Mouse (Mus musculus): ENCODE results near the gene Psmd1. TPM values are rescaled to one million over a fixed set of nuclear protein-coding genes. Genes with fewer than 3 reads are reported as not detected.

The Psmd1 gene
- total and polyA plus RNA-seq, 3 experiments = 57.9 to 155 (median 116) TPM

DNA sequence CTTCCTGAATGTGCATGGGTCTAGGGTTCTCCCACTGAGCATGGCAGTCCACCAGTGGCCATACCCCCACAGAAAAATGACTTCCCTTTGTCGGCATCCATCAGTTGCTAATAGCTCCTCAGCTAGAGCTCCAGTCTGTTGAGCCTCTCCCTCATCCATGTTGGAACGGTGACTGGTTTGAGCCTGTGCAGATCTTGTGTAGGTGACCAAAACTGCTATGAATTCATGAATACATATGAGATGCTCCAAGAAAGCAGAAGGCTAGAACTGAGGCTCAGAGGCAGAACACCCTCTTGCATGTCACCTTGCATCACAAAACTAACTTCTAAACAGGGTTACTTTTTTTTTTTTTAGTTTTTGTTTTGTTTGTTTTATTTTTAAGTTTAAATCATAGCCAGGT, 12.4 kb downstream of the Psmd1 start:
- H3K27ac ChIP-seq (ENCODE audit: control insufficient read depth, low read depth, low read length) = no peak overlapping the region

DNA sequence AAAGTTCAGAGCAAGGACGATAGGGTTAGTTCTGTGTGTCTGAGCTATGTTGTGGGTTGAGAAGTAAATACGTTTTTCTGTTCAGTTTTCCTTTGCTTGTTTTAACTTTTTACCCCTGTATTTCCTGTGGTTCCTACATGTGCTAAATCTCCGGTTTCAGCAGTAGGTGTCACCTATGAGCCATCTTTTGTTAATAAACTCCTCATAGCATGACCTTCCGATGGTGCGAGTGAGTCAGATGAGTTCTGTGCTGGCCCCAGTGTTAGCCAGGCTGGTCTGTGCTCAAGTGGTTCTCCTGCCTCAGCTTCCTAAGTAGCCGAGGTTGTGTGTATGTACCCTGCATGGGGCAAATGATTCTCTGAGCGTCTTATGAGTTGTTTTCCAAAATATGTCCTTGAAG, 30.2 kb downstream of the Psmd1 start:
- Histone ChIP-seq H3K9me3 (replicated peaks; ENCODE audit: insufficient read depth, low read length) (no peaks in the 10 kb centered on the region), H3K4me3 (ENCODE audit: control insufficient read depth in 1 of 2, insufficient read depth in 1 of 2, low read depth in 2 of 2, low read length in 2 of 2) (no peak overlapping the region), H3K27me3 (ENCODE audit: control insufficient read depth in 1 of 2, insufficient read depth in 2 of 2, low read length in 2 of 2) (no peaks in the 10 kb centered on the region), H3K4me1 (ENCODE audit: control insufficient read depth in 1 of 2, insufficient read depth in 2 of 2, low read length in 2 of 2) (no peaks in the 10 kb centered on the region), H3K79me2 (ENCODE audit: control insufficient read depth, insufficient read depth, low read length, poor library complexity) (no peaks in the 10 kb centered on the region), H3K27ac (ENCODE audit: control insufficient read depth, low read depth, low read length) (no peak overlapping the region), H3K9ac (ENCODE audit: control insufficient read depth, low read depth, low read length, poor library complexity, severe bottlenecking) (no peak overlapping the region), H3K36me3 (ENCODE audit: control insufficient read depth in 1 of 2, insufficient read depth in 2 of 2, low read length in 2 of 2) (peaks cover 0 to 34% of the 10 kb centered on the region in 2 experiments; a peak in 2 of 4 replicates)
- no peak for DNase-seq (ENCODE audit: low read depth, low spot score)
- TF ChIP-seq MAZ (IDR thresholded peaks at IDR 0.05; ENCODE audit: low read depth, low read length) = no peak
- TF ChIP-seq USF2 (IDR thresholded peaks at IDR 0.05; ENCODE audit: borderline replicate concordance in 1 of 2, insufficient read depth in 1 of 2, low read depth in 1 of 2, low read length in 2 of 2) = no peak
- TF ChIP-seq MAFK (IDR thresholded peaks at IDR 0.05; ENCODE audit: borderline replicate concordance, low read depth, low read length) = no peak
- no peak for TF ChIP-seq HCFC1 (IDR thresholded peaks at IDR 0.05; ENCODE audit: low read depth, low read length)
- TF ChIP-seq UBTF (IDR thresholded peaks at IDR 0.05; ENCODE audit: borderline replicate concordance, insufficient read depth, low read depth, low read length) = no peak
- no peak for TF ChIP-seq RCOR1 (IDR thresholded peaks at IDR 0.05; ENCODE audit: low read depth, low read length)
- no peak for TF ChIP-seq TCF12 (IDR thresholded peaks at IDR 0.05; ENCODE audit: low read depth, low read length)
- TF ChIP-seq TBP (IDR thresholded peaks at IDR 0.05; ENCODE audit: low read depth, low read length) = no peak
- TF ChIP-seq ELF1 (IDR thresholded peaks at IDR 0.05; ENCODE audit: low read depth, low read length) = no peak
- no peak for TF ChIP-seq ETS1 (IDR thresholded peaks at IDR 0.05; ENCODE audit: low read depth, low read length)
- TF ChIP-seq TAL1 (IDR thresholded peaks at IDR 0.05; ENCODE audit: low read length) = no peak
- TF ChIP-seq POLR2AphosphoS2 (IDR thresholded peaks at IDR 0.05; ENCODE audit: low read length) = no peak
- no peak for TF ChIP-seq BHLHE40 (IDR thresholded peaks at IDR 0.05; ENCODE audit: borderline replicate concordance, low read depth, low read length)
- TF ChIP-seq NRF1 (IDR thresholded peaks at IDR 0.05; ENCODE audit: insufficient read depth, low read depth, low read length, poor library complexity, severe bottlenecking) = no peak
- TF ChIP-seq ZMIZ1 (IDR thresholded peaks at IDR 0.05; ENCODE audit: low read depth, low read length) = no peak
- no peak for TF ChIP-seq ZNF384 (IDR thresholded peaks at IDR 0.05; ENCODE audit: low read depth, low read length)

More for the DNA sequence above, 12.4 kb downstream of the Psmd1 start:
- H3K36me3 ChIP-seq (ENCODE audit: control insufficient read depth in 1 of 2, insufficient read depth in 2 of 2, low read length in 2 of 2) = peaks cover 0 to 50% of the 10 kb centered on the region in 2 experiments; a peak in 2 of 4 replicates
- no peak for DNase-seq (ENCODE audit: low read depth, low spot score)
- H3K4me1 ChIP-seq (ENCODE audit: control insufficient read depth in 1 of 2, insufficient read depth in 2 of 2, low read length in 2 of 2) = no peaks in the 10 kb centered on the region
- H3K27me3 ChIP-seq (ENCODE audit: control insufficient read depth in 1 of 2, insufficient read depth in 2 of 2, low read length in 2 of 2) = no peaks in the 10 kb centered on the region
- no peaks in the 10 kb centered on the region for H3K9me3 ChIP-seq (replicated peaks; ENCODE audit: insufficient read depth, low read length)
- no peak overlapping the region for H3K9ac ChIP-seq (ENCODE audit: control insufficient read depth, low read depth, low read length, poor library complexity, severe bottlenecking)
- no peak overlapping the region for H3K4me3 ChIP-seq (ENCODE audit: control insufficient read depth in 1 of 2, insufficient read depth in 1 of 2, low read depth in 2 of 2, low read length in 2 of 2)
- H3K79me2 ChIP-seq (ENCODE audit: control insufficient read depth, insufficient read depth, low read length, poor library complexity) = no peaks in the 10 kb centered on the region
- no peak for TF ChIP-seq ZMIZ1 (IDR thresholded peaks at IDR 0.05; ENCODE audit: low read depth, low read length)
- TF ChIP-seq NRF1 (IDR thresholded peaks at IDR 0.05; ENCODE audit: insufficient read depth, low read depth, low read length, poor library complexity, severe bottlenecking) = no peak
- no peak for TF ChIP-seq POLR2AphosphoS5 (IDR thresholded peaks at IDR 0.05; ENCODE audit: borderline replicate concordance, low read depth, low read length)
- TF ChIP-seq POLR2AphosphoS2 (IDR thresholded peaks at IDR 0.05; ENCODE audit: low read length) = no peak
- TF ChIP-seq ZNF384 (IDR thresholded peaks at IDR 0.05; ENCODE audit: low read depth, low read length) = no peak
- no peak for TF ChIP-seq ELF1 (IDR thresholded peaks at IDR 0.05; ENCODE audit: low read depth, low read length)
- no peak for TF ChIP-seq GABPA (IDR thresholded peaks at IDR 0.05; ENCODE audit: low read depth, low read length)
